Mouse (Mus musculus): ENCODE data around the gene Fam219b. TPM values are rescaled to one million over a fixed set of nuclear protein-coding genes. Genes with fewer than 3 reads are reported as not detected.

The Fam219b gene
- polyA plus RNA-seq, 1 experiment from 2014 or later: 27.7 TPM

DNA sequence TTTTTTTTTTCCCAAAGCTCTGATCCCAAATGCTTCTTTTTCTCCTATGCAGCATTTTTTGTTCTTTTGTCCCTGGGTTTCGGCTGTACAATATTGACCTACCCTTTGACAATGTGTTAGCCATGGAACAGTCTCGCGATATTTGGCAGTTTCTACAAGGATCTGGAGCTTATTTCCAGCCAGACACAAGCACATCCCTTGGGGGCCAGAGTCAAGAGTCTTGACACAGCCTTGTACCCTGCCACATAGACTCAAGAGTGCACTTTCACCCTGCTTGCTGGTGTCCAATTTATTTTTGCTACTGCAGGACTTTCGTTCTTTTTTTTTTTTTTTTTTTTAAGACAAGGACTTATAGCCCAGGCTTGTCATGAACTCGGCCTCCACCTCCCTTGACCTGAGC, 966 bp upstream of the Fam219b start:
- peak overlapping the region; percentile 89 for H3K4me2 ChIP-seq
- 0 out of 2 replicates have a peak overlapping the region, but pooled peaks have one; percentile 91 for H3K9ac ChIP-seq
- H3K4me1 ChIP-seq: peaks cover 28% of the 10 kb centered on the region
- no peak overlapping the region for H3K27ac ChIP-seq
- peaks cover 26% of the 10 kb centered on the region for H3K36me3 ChIP-seq (replicated peaks)
- H3K9me3 ChIP-seq: no peaks in the 10 kb centered on the region
- H3K4me3 ChIP-seq: peak overlapping the region; percentile 96
- H3K27me3 ChIP-seq (replicated peaks): no peaks in the 10 kb centered on the region
- no peak for ATAC-seq (replicated peaks)
- WGBS: 86% methylated on average over 5 of the region's 5 CpGs

DNA sequence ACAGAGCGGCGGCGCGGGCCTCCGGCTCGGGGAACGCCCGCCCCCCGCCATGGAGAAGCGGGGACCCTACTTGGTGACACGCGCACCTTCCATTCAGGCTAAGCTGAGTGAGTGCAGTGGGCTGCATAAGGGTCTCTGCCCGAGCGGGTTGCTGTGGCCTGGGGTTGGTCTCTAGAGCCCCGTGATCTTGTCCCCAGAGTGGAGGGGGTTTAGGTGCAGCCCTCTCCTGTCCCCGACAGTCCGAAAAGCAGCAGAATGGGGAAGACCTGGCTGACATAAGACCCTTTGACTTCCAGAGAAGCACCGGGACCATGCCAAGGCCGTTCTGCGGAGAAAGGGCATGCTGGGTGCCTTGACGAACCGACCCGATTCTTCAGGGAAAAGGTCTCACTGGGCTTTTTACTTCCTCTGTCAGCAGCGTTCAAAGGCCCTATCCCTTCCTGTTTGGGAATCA, 427 bp downstream of the Fam219b start:
- ATAC-seq (replicated peaks): peak; percentile 83
- H3K4me1 ChIP-seq: peaks cover 28% of the 10 kb centered on the region

DNA sequence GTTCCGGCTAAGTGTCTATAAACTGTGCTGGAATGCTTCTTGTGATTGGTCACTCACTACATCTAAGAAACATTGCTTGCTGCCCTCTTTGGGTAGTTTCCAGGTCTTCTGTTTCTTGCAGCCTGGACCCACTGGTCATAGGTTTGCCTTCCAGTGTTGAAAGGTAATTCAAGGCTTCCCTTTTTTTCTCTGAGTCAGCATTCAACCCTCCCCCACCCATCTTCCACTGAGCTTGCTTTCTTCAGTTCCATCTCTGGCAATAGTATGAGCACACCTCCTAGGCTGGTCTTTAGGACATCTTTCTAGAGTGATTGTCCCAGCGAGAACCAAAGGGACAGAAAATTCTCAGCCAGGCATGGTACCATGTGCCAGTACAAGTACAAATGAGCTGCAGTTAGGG, 2.2 kb downstream of the Fam219b start:
- Histone ChIP-seq H3K4me1 (peaks cover 28% of the 10 kb centered on the region), H3K27me3 (replicated peaks) (no peaks in the 10 kb centered on the region), H3K4me2 (no peak overlapping the region), H3K9ac (no peak overlapping the region), H3K36me3 (replicated peaks) (peaks cover 29% of the 10 kb centered on the region), H3K9me3 (no peaks in the 10 kb centered on the region), H3K4me3 (no peak overlapping the region), H3K27ac (no peak overlapping the region)
- no peak for ATAC-seq (replicated peaks)
- 89% methylated on average over 2 of the region's 2 CpGs for WGBS

More for the DNA sequence above, 427 bp downstream of the Fam219b start:
- Histone ChIP-seq H3K36me3 (replicated peaks) (peaks cover 19% of the 10 kb centered on the region), H3K4me3 (peak overlapping the region; percentile 96), H3K27me3 (replicated peaks) (no peaks in the 10 kb centered on the region), H3K9me3 (no peaks in the 10 kb centered on the region), H3K27ac (peak overlapping the region; percentile 92), H3K4me2 (peak overlapping the region; percentile 89), H3K9ac (peak overlapping the region; percentile 91)
- under 1% methylated on average over 24 of the region's 24 CpGs for WGBS

DNA sequence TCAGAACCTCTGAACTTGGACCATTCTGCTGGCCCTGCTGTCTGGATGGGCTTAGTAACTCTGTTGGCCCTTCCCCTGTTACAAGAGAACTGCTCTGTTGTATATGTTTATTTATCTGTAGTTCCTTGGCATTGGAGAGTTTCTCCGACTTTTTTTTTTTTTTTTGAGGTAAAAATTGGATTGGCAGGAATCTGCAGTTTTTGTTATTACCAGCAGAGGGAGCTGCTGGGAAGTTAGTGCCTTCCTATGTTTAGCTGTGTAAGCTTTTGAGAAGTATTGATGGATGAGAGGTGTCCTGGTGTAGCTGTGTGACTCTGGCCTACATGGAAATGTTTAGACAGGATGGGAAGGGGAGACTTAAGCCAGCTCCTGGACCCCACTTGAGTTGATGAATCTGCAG, 4.0 kb downstream of the Fam219b start:
- H3K4me3 ChIP-seq: no peak overlapping the region
- ATAC-seq (replicated peaks): no peak
- H3K27ac ChIP-seq: no peak overlapping the region
- H3K9ac ChIP-seq: no peak overlapping the region
- no peak overlapping the region for H3K4me2 ChIP-seq
- H3K9me3 ChIP-seq: no peaks in the 10 kb centered on the region
- no peaks in the 10 kb centered on the region for H3K27me3 ChIP-seq (replicated peaks)
- H3K36me3 ChIP-seq (replicated peaks): peaks cover 33% of the 10 kb centered on the region
- H3K4me1 ChIP-seq: peaks cover 28% of the 10 kb centered on the region
- 6% methylated on average over 1 of the region's 1 CpGs for WGBS

DNA sequence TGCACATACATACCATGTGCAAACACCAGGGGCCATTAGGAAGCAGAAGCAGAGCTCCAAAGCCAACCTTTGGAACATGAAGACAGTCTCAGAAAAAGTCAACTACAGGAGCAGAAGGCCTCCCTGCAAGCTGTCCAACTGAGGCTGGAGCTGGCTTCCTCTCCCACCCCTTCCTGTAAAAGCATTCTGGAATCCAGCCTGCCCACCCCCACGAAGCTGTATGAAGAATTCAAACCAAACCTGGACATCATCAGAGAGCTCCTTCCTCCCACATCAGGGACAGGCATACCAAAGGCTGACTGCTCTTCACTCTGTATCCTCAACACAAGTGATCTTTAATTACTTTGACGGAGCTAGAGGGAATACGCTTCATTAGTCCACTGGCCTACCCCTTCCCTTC, 6.6 kb downstream of the Fam219b start:
- Histone ChIP-seq H3K4me1 (peaks cover 12% of the 10 kb centered on the region), H3K27ac (no peak overlapping the region), H3K9ac (no peak overlapping the region), H3K27me3 (replicated peaks) (no peaks in the 10 kb centered on the region), H3K36me3 (replicated peaks) (peaks cover 34% of the 10 kb centered on the region), H3K4me3 (no peak overlapping the region), H3K4me2 (no peak overlapping the region), H3K9me3 (no peaks in the 10 kb centered on the region)
- 88% methylated on average over 3 of the region's 3 CpGs for WGBS
- no peak for ATAC-seq (replicated peaks)

DNA sequence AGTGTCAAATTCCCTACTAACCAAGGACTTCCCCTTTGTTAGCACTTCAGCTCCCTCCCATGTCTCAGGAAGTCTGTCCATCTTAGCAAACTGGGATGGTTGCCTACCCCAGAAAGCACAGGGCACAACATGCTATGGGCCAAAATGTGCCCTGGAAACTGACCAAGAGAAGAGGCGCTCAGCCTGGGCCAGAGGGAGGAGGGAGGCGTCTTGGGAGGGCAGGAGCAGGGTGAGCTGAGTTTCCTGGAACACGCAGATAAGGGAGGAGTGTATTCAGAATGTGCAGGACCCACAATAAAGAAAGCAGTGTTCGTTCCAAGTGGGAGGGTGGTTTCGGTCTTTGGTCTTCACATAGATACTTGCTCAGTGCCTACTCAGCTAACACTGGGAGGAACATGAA, 10.0 kb downstream of the Fam219b start:
- H3K27me3 ChIP-seq (replicated peaks): no peaks in the 10 kb centered on the region
- no peak overlapping the region for H3K9ac ChIP-seq
- ATAC-seq (replicated peaks): no peak
- no peak overlapping the region for H3K4me2 ChIP-seq
- H3K9me3 ChIP-seq: no peaks in the 10 kb centered on the region
- WGBS: 84% methylated on average over 5 of the region's 5 CpGs
- peaks cover 23% of the 10 kb centered on the region for H3K36me3 ChIP-seq (replicated peaks)
- no peak overlapping the region for H3K4me3 ChIP-seq
- H3K27ac ChIP-seq: no peak overlapping the region
- peaks cover 8% of the 10 kb centered on the region for H3K4me1 ChIP-seq

DNA sequence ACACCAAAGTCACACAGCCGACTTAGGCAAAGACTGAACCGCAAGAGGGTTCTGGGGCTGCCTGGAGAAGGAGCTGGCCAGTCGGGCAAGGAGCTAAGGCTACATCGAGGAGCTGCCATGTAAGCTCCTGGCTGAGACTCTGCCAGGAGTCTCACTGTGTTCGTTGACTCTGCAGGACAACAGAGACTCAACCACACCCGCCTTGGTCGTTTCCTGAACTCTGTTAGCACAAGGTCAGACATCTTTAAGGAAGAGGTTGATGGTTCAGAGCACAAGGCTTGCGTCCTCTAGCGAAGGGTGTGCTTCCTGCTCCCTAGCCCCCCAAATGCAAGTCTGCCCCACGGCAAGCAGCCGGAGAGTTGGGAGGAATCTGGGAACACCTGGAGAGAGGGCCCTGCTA, 10.5 kb downstream of the Fam219b start:
- H3K4me2 ChIP-seq: no peak overlapping the region
- peaks cover 20% of the 10 kb centered on the region for H3K36me3 ChIP-seq (replicated peaks)
- peaks cover 10% of the 10 kb centered on the region for H3K4me1 ChIP-seq
- no peaks in the 10 kb centered on the region for H3K27me3 ChIP-seq (replicated peaks)
- H3K27ac ChIP-seq: no peak overlapping the region
- H3K4me3 ChIP-seq: no peak overlapping the region
- no peak for ATAC-seq (replicated peaks)
- WGBS: 89% methylated on average over 11 of the region's 11 CpGs
- no peaks in the 10 kb centered on the region for H3K9me3 ChIP-seq
- no peak overlapping the region for H3K9ac ChIP-seq

DNA sequence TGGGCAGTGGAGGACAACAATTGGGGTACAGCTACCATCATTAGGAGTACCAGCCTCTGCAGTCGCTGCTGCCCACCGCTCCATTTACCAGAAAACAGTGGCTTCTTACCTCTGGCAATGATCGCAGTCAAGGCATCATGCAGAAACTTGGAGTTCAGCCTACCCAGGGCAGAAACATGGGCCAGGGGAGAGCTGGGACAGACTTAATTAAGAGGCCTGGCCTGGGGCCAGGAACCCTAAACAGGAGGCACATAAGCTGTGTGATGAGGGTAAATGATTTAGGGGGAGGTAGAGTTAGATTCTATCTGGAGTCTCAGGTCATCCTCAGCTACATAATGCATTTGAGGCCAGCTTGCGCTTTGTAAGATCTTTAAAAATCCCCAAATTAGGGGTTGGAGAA, 11.9 kb downstream of the Fam219b start:
- peaks cover 13% of the 10 kb centered on the region for H3K36me3 ChIP-seq (replicated peaks)

DNA sequence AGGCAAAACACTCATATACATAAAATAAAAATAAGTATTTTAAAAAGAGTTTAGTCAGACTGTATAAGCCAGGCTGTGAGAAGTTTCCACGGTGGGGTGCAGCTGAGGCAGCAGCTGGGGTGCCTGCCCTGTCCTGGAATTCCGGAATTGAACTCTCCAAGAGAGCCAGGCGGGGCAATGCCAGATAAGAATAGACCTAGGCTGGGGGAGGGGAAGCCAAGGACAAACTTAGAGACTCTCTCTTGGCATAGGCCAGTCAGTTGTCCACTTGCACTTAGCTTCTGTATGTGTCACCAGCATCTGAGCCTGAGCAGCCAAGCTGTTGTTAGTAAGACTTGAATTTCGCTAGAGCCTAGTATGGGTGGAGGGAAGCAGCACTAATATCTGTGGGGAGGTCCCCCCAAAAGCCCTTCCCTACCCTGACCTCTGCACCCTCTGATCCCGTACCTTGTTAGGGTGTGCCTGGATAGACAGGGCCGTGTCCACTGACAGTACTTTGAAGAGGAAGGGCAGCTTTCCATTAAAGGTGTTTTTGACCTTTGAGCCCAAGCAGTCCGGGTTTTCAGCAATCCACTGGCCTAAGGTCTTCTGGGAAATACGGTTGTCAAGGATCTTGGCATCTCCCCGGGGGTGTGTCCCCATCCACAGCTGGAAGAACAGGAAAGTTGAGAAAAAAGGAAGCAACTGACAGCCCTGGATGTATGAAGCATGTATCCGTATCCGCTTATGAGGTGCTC, 13.0 kb downstream of the Fam219b start:
- Histone ChIP-seq H3K36me3 (replicated peaks) (peaks cover 10% of the 10 kb centered on the region; the same call in 1 of the 2 replicates), H3K4me1 (peaks cover 11% of the 10 kb centered on the region), H3K27ac (no peak overlapping the region), H3K4me2 (no peak overlapping the region), H3K9me3 (no peaks in the 10 kb centered on the region), H3K9ac (no peak overlapping the region), H3K27me3 (replicated peaks) (no peaks in the 10 kb centered on the region), H3K4me3 (no peak overlapping the region)
- 92% methylated on average over 11 of the region's 11 CpGs for WGBS
- no peak for ATAC-seq (replicated peaks)

More for the DNA sequence above, 11.9 kb downstream of the Fam219b start:
- H3K4me3 ChIP-seq: no peak overlapping the region
- H3K27ac ChIP-seq: no peak overlapping the region
- no peak for ATAC-seq (replicated peaks)
- 91% methylated on average over 4 of the region's 4 CpGs for WGBS
- H3K9me3 ChIP-seq: no peaks in the 10 kb centered on the region
- no peak overlapping the region for H3K4me2 ChIP-seq
- no peaks in the 10 kb centered on the region for H3K27me3 ChIP-seq (replicated peaks)
- no peak overlapping the region for H3K9ac ChIP-seq
- peaks cover 11% of the 10 kb centered on the region for H3K4me1 ChIP-seq

DNA sequence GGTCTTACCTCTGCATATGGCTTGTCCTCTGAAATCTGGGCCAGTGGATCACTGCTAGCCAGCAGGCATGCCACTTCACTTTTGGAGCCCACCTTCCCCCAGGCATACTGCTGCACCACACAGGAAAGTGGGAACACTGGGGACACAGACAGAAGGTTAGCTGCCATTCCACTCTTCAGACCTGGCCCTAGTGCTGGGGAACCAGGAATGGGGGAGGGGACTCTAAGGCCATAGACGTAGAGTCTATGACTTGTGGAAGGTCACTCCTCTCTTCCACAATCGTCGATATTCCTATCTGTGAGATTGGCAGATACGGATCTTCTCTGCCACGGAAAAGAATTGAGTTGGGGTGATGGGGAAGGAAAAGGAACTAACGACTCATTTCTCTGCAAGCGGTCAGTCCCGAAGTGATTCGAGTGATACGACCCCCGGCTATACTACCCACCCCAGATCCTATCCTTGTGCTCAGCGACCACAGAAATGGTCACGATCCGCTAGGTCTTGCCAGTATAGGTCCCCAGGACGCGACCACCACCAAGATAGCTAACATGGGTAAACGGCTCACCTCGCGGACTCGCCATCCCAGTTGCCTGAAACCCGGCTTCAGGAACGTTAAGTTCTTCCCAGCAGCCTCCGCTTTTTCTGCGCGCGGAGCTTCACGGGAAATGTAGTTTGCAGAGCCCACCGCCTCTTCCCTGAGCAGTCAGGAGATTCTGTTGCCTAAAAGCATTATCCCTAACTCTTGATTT, 15.0 kb downstream of the Fam219b start, which contains the start of gene Mpi:
Gene Mpi (minus strand): TSS at position 625 of the 749 bp plus-strand sequence.
- H3K9ac ChIP-seq: peak within 1 kb of the TSS; percentile 53
- 1% methylated on average over 28 of the region's 28 CpGs for WGBS
- H3K9me3 ChIP-seq: no peaks in the 10 kb centered on the region
- peaks cover 5% of the 10 kb centered on the region; the same call in 1 of the 2 replicates for H3K36me3 ChIP-seq (replicated peaks)
- peaks cover 11% of the 10 kb centered on the region for H3K4me1 ChIP-seq
- peak; percentile 79 for ATAC-seq (replicated peaks)
- no peaks in the 10 kb centered on the region for H3K27me3 ChIP-seq (replicated peaks)
- peak within 1 kb of the TSS; percentile 34; the same call in 1 of the 2 replicates for H3K27ac ChIP-seq
- H3K4me2 ChIP-seq: peak within 1 kb of the TSS; percentile 85
- peak within 1 kb of the TSS; percentile 64 for H3K4me3 ChIP-seq

DNA sequence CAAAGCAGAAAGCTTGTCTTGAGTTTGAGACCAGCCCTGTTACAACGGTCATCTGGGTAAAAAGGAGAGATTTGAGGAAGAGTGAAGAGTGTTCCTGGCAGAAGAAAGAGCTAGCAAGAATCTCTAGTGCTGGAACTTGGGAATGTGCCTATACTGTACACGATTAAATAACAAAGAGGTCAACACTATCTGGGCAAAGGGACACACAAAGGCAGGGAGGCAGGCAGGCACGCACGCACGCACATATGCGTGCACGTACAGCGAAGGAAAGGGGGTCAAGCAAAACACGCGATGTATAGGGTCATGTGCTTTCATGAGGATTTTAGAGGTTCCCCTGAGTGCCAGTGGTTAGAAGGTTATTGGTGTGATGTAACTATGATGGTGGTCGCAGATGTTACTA, 15.8 kb downstream of the Fam219b start:
- 74% methylated on average over 11 of the region's 11 CpGs for WGBS
- H3K36me3 ChIP-seq (replicated peaks): peaks cover 5% of the 10 kb centered on the region; the same call in 1 of the 2 replicates
- H3K27ac ChIP-seq: no peak overlapping the region
- no peak overlapping the region for H3K4me2 ChIP-seq
- H3K9me3 ChIP-seq: no peaks in the 10 kb centered on the region
- H3K4me1 ChIP-seq: peaks cover 11% of the 10 kb centered on the region
- no peak overlapping the region for H3K9ac ChIP-seq
- ATAC-seq (replicated peaks): peak; percentile 57; the same call in 1 of the 2 replicates
- no peaks in the 10 kb centered on the region for H3K27me3 ChIP-seq (replicated peaks)
- no peak overlapping the region for H3K4me3 ChIP-seq

DNA sequence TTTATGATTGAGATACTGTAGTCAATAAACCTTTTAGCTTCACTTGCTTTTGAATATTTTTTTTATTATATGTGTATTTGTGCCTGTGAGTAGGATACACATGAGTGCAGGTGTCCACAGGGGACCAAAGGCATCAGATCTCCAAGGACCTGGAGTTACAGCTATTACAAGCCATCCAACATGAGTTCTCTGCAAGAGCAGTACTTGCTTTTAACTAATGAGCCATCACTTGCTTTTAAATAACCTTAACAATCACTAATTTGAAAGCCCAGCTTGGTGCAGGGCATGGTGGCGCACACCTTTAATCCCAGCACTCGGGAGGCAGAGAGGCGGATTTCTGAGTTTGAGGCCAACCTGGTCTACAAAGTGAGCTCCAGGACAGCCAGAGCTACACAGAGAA, 17.4 kb downstream of the Fam219b start:
- no peak overlapping the region for H3K27ac ChIP-seq
- no peak overlapping the region for H3K9ac ChIP-seq
- H3K27me3 ChIP-seq (replicated peaks): peaks cover 3% of the 10 kb centered on the region; the same call in 1 of the 2 replicates
- peaks cover 5% of the 10 kb centered on the region; the same call in 1 of the 2 replicates for H3K36me3 ChIP-seq (replicated peaks)
- peaks cover 11% of the 10 kb centered on the region for H3K4me1 ChIP-seq
- H3K4me2 ChIP-seq: no peak overlapping the region
- 51% methylated on average over 3 of the region's 3 CpGs for WGBS
- H3K4me3 ChIP-seq: no peak overlapping the region
- no peak for ATAC-seq (replicated peaks)
- no peaks in the 10 kb centered on the region for H3K9me3 ChIP-seq
